Mouse (Mus musculus) forebrain, embryonic 15.5 days (tissue): ENCODE measurements around the gene Galnt10. TPM values are rescaled to one million over a fixed set of nuclear protein-coding genes. Genes with fewer than 3 reads are reported as not detected.

ENCODE experiments used
- ATAC-seq: fragments of 200-750 bp; cut with Nextera tagmentation; replicated peaks from 2 replicates; pipeline ENCODE4 v1.8.0; 2017; ENCODE audit warnings: mild to moderate bottlenecking, moderate TSS enrichment, moderate library complexity
- H3K27ac ChIP-seq: fragments of 300-500 bp; sonication (generic); replicated peaks from 2 replicates; pipeline ENCODE4 v1.5.1; 2015; ENCODE audit warnings: mild to moderate bottlenecking, inconsistent platforms
- H3K27me3 ChIP-seq: fragments of 300-500 bp; sonication (generic); 2 replicates; pipeline ENCODE4 v1.6.1; 2015; ENCODE audit warnings: inconsistent platforms
- H3K36me3 ChIP-seq: fragments of 300-500 bp; sonication (generic); 2 replicates; pipeline ENCODE4 v1.6.1; 2015; ENCODE audit warnings: mild to moderate bottlenecking, inconsistent platforms
- H3K4me1 ChIP-seq: fragments of 300-500 bp; sonication (generic); 2 replicates; pipeline ENCODE4 v1.6.1; 2015; ENCODE audit warnings: inconsistent platforms
- H3K4me2 ChIP-seq: fragments of 300-500 bp; sonication (generic); replicated peaks from 2 replicates; pipeline ENCODE4 v1.6.1; 2015; ENCODE audit warnings: mild to moderate bottlenecking, inconsistent platforms
- H3K4me3 ChIP-seq: fragments of 300-500 bp; sonication (generic); 2 replicates; pipeline ENCODE4 v1.5.1; 2015; ENCODE audit warnings: mild to moderate bottlenecking, inconsistent platforms
- H3K9ac ChIP-seq: fragments of 300-500 bp; sonication (generic); replicated peaks from 2 replicates; pipeline ENCODE4 v1.6.1; 2015; ENCODE audit warnings: mild to moderate bottlenecking, inconsistent platforms
- H3K9me3 ChIP-seq: fragments of 300-500 bp; sonication (generic); 2 replicates; pipeline ENCODE4 v1.6.1; 2016; ENCODE audit warnings: inconsistent platforms
- WGBS: fragments of 180-500 bp; shearing (Covaris S2); methylation state at CpG from one replicate; pipeline ENCODE4 v1.1.7; 2015; ENCODE audit warnings: mixed read lengths; 5-methylcytosine and 5-hydroxymethylcytosine counted together
- polyA plus RNA-seq: library from polyadenylated mRNA; unstranded; fragments of >200 nt; fragmentation: Nextera tagmentation; extraction: Ambion mirVana; gene quantifications from 2 replicates; pipeline ENCODE4 v1.2.1, GENCODE M21; 2015

Gene Galnt10
- polyA plus RNA-seq, 1 experiment from 2014 or later = 15.3 TPM

DNA sequence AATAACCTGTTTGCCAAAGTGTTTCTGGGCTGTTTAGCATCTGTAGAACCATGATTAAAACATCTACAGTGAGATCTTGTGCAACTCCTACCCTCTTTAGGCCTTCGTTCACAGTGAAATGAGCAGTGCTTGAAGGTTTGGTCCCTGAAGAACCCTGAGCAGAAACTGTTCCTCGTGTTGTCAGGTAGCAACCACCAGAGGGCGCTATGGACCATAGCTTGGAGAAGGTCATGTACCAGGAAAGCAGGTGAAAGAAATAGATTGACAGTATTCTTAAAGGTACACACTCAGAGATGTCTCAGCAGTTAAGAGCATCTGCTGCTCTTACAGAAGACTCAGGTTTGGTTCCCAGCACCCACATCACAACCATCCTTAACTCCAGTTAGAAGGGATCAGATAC is 142.7 kb downstream of the Galnt10 start:
- no peak overlapping the region for H3K27ac ChIP-seq
- H3K9ac ChIP-seq = no peak overlapping the region
- ATAC-seq = no peak
- H3K4me1 ChIP-seq = peaks cover 15% of the 10 kb centered on the region
- H3K27me3 ChIP-seq = no peaks in the 10 kb centered on the region
- H3K4me3 ChIP-seq = no peak overlapping the region
- H3K9me3 ChIP-seq = no peaks in the 10 kb centered on the region
- WGBS = 47% methylated on average over 3 of the region's 3 CpGs
- no peaks in the 10 kb centered on the region for H3K36me3 ChIP-seq
- no peak overlapping the region for H3K4me2 ChIP-seq

DNA sequence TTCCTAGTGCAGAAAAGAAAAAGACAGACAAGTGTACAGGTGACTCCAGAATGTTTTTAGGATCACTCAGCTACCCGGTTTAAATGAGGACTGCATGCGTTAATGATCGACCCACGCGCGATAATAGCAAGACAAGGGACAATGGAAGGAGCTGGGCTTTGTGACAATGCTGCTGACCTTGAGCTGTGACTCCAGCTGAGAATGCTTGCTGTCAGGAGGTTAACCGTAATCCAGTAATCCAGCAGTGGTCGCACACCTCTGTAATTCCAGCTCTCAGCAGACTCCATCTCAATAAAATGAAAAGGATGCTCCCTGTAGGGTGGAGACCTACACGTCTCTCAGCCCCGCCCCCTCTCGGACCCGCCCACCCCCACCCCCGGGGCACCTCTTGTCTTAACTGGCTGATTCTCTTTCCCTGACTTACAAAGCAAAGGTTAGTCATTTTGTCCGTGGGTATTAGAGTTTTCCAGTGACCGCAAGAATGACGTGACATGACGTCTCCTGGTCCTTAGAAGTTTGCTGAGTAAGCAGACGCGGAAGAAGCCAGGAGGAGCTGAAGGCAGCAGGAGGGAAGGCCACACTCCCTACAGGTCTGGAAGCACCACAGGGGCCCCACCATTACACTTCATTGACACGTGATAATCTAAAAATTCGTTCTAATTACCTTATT is 145.8 kb downstream of the Galnt10 start:
- Histone ChIP-seq H3K36me3 (no peaks in the 10 kb centered on the region), H3K4me2 (no peak overlapping the region), H3K4me1 (peaks cover 15% of the 10 kb centered on the region), H3K27me3 (no peaks in the 10 kb centered on the region), H3K9ac (no peak overlapping the region), H3K9me3 (no peaks in the 10 kb centered on the region), H3K4me3 (no peak overlapping the region), H3K27ac (no peak overlapping the region)
- ATAC-seq = no peak
- WGBS = 30% methylated on average over 21 of the region's 21 CpGs

DNA sequence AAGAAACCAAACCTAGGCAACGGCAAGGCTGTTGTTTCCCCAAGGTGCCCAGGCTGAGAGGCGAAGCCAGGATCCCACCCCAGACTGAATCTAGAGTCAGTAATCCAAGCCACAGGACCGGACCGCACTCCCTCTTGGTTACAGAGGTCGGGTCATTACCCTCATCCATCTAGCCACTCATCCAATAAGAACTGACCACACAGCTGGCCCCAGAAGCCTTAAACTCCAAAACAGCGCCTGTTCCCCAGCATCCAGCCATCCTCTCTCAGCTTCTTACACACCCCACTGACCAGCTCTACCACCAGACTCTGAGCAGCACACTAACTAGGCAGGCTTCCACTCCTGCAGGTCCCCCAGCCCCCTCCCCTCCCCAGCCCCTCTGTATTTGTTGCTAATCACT is 149.8 kb downstream of the Galnt10 start:
- Histone ChIP-seq H3K36me3 (no peaks in the 10 kb centered on the region), H3K4me3 (no peak overlapping the region), H3K9ac (no peak overlapping the region), H3K4me2 (no peak overlapping the region), H3K27ac (no peak overlapping the region), H3K27me3 (no peaks in the 10 kb centered on the region), H3K4me1 (peaks cover under 1% of the 10 kb centered on the region; the same call in 1 of the 2 replicates), H3K9me3 (no peaks in the 10 kb centered on the region)
- ATAC-seq = no peak
- whole genome bisulfite sequencing = 64% methylated on average over 6 of the region's 6 CpGs

DNA sequence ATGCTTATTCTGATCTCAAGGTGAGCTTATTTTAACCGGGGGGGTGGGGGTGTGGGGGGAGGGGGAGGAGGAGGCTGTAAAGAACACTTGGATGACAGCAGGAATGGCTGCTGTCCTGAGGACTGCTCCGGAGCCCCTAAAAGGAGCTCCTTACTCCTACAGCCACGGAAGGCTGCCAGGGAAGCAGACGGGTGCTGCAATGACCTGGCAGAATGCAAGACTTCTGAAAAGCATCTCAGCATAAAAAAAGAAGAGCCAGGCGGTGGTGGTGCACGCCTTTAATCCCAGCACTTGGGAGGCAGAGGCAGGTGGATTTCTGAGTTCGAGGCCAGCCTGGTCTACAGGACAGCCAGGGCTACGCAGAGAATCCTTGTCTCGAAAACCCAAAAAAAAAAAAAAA is 152.6 kb downstream of the Galnt10 start:
- Histone ChIP-seq H3K27ac (no peak overlapping the region), H3K4me2 (no peak overlapping the region), H3K4me3 (no peak overlapping the region), H3K36me3 (no peaks in the 10 kb centered on the region), H3K27me3 (no peaks in the 10 kb centered on the region), H3K4me1 (peaks cover 16% of the 10 kb centered on the region), H3K9me3 (no peaks in the 10 kb centered on the region), H3K9ac (no peak overlapping the region)
- ATAC-seq = no peak
- 82% methylated on average over 8 of the region's 9 CpGs for WGBS

DNA sequence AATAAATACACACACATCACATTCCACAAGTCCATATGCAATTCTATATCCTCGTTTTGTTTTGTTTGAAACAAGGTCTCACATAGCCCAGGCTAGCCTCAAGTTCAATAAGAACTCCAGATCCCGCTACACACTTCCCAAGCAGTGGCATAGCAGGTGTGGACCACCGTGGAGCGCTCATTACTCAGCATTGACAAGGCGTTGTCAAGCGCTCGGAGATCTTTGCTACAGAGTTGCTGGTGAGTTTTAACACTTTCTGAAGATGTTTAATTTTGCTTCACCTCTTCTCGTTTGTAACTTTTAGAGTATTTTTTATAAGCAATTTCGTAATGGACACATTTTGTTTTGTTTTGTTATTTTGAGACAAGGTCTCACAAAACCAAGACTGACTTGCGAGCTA is 154.2 kb downstream of the Galnt10 start:
- WGBS = 88% methylated on average over 10 of the region's 10 CpGs
- H3K9ac ChIP-seq = no peak overlapping the region
- no peaks in the 10 kb centered on the region for H3K27me3 ChIP-seq
- peaks cover 29% of the 10 kb centered on the region for H3K4me1 ChIP-seq
- H3K9me3 ChIP-seq = no peaks in the 10 kb centered on the region
- no peak for ATAC-seq
- no peaks in the 10 kb centered on the region for H3K36me3 ChIP-seq
- no peak overlapping the region for H3K27ac ChIP-seq
- H3K4me3 ChIP-seq = no peak overlapping the region
- no peak overlapping the region for H3K4me2 ChIP-seq

DNA sequence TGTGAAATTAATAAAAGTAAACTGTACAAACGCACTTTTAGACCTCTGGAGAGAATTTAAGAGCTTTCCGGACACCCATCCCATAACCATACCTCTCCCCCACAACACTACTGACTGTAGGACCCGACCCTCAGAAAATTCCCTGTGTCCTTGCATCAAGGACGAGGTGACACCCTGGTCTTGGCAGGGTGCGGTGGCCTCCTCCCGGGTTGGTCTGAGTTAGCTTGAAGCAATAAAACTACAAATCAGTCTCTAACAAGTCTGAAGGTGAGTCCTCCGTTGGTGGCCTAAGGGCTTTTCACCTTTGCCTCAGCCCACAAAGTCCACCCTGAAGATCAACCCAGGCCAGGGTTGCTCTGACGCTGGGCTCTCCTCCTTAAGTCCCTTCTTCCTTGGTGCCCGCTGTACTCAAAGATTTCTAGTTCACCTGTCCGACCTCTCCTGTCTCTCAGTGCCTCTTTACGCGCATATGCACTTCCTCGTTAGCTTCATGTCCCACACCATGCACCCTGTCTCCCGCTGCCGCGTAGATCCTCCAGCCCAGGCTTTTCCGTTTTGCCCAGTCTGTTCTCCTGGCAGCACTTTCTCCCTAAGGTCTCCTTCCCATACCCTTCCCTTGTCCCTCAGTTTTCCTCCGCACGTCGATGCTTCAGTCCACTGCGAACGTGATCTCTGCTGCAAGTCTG is 155.2 kb downstream of the Galnt10 start:
- Histone ChIP-seq H3K4me1 (peaks cover 29% of the 10 kb centered on the region), H3K27me3 (no peaks in the 10 kb centered on the region), H3K4me2 (peak overlapping the region; percentile 86), H3K9me3 (no peaks in the 10 kb centered on the region), H3K36me3 (no peaks in the 10 kb centered on the region), H3K4me3 (peak overlapping the region; percentile 91), H3K27ac (peak overlapping the region; percentile 46; the same call in 1 of the 2 replicates), H3K9ac (peak overlapping the region; percentile 80)
- ATAC-seq = no peak
- 16% methylated on average over 22 of the region's 22 CpGs for WGBS

DNA sequence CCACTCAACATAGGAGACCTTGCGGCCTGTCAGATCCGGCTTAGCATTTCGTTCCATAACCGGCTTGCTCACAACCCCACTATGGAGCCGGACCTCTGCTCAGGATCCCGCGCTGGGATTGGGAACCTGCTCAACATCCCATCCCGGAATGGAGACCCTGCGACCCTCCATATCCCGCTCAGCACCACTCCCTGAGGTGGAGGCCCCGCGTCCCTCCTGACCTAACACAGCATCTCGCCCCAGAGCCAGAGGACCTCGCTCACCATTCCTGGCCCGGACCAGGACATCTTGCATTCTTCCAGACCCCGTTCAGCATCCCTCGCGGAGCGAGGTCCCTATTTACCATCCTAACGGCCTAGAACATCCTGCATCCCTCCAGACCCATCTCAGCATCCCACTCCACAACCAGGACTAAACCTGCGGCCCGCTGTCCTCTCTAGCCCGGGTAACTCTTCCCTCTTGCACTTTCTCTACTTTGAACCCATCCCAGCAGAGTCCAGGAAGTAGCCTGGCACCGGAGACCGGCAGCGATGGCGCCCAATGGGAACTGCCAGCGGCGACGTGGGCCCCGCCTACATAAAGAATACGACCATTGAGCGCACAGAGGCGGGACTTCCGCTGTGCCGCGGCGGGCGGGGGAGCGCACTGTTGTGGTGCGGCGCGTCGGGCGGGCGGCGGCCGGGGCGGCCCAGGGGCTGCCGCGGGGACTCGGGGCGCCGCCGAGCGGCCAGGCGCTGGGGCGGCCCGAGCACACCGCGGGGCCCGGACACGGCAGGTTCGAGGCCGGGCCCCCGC is 155.9 kb downstream of the Galnt10 start, which contains the start of gene Sap30l:
Gene Sap30l (plus strand): TSS at position 667 of the 795 bp plus-strand sequence.
- Histone ChIP-seq H3K4me3 (peak within 1 kb of the TSS; percentile 91), H3K4me1 (peaks cover 29% of the 10 kb centered on the region), H3K4me2 (peak within 1 kb of the TSS; percentile 86), H3K36me3 (no peaks in the 10 kb centered on the region), H3K27ac (peak within 1 kb of the TSS; percentile 51), H3K9me3 (no peaks in the 10 kb centered on the region), H3K9ac (peak within 1 kb of the TSS; percentile 80), H3K27me3 (no peaks in the 10 kb centered on the region)
- under 1% methylated on average over 66 of the region's 66 CpGs for WGBS
- ATAC-seq = peak; percentile 98

DNA sequence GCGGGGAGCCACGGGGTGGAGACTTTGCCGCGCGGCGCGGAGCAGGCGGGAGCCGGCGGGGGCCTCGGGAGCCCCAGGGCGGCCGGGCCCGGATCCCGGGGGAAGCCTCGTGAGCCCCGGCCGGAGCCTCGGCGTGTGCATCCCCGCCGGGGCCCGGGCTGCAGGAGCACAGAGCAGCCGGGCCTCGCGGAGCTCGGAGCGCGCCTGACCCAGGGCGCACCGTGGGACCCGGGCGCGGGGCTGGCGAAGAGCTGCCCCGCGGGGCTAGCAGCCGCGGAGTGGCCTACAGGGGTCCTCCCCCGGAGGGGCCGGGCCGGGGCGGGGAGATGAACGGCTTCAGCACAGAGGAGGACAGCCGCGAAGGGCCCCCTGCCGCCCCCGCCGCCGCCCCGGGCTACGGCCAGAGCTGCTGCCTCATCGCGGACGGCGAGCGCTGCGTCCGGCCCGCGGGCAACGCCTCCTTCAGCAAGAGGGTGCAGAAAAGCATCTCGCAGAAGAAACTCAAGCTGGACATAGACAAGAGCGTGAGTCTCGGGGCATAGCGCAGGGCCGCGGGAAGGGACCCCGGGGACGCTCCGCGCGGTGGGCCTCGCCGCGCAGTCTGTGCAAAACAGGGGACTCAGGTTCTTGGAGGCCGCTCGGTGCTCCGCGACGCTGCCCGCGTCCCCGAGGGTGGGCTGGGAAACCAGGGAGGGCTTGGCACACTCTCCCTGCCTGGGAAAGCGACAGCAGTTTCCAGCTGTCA is 156.7 kb downstream of the Galnt10 start:
- Histone ChIP-seq H3K4me1 (peaks cover 29% of the 10 kb centered on the region), H3K4me2 (peak overlapping the region; percentile 86), H3K9me3 (no peaks in the 10 kb centered on the region), H3K27ac (peak overlapping the region; percentile 51), H3K27me3 (no peaks in the 10 kb centered on the region), H3K4me3 (peak overlapping the region; percentile 91), H3K9ac (peak overlapping the region; percentile 80), H3K36me3 (no peaks in the 10 kb centered on the region)
- ATAC-seq = peak; percentile 73
- WGBS = under 1% methylated on average over 75 of the region's 85 CpGs

DNA sequence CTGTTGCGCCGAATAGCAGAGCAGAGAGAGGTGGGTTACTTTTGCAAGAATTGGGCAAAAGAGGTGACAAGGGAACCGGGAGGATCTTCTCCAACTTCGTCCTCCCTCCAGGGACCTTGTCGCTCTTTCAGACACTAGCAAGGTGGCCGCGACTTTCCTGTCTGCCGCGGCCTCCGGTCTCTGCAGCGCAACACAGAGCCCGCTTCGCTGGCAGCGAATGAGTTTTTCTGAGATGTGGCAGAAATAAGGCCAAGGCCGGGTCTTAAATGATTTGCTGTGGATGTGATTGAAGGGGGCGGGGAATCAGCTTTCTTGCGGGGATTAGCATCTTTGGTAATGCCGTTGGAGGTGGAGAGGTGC is 157.2 kb downstream of the Galnt10 start:
- H3K36me3 ChIP-seq = no peaks in the 10 kb centered on the region
- under 1% methylated on average over 18 of the region's 18 CpGs for WGBS
- peaks cover 29% of the 10 kb centered on the region for H3K4me1 ChIP-seq
- peak overlapping the region; percentile 80 for H3K9ac ChIP-seq
- no peaks in the 10 kb centered on the region for H3K27me3 ChIP-seq
- H3K9me3 ChIP-seq = no peaks in the 10 kb centered on the region
- no peak overlapping the region; the same call in 1 of the 2 replicates for H3K27ac ChIP-seq
- peak overlapping the region; percentile 91 for H3K4me3 ChIP-seq
- ATAC-seq = no peak
- H3K4me2 ChIP-seq = peak overlapping the region; percentile 86

DNA sequence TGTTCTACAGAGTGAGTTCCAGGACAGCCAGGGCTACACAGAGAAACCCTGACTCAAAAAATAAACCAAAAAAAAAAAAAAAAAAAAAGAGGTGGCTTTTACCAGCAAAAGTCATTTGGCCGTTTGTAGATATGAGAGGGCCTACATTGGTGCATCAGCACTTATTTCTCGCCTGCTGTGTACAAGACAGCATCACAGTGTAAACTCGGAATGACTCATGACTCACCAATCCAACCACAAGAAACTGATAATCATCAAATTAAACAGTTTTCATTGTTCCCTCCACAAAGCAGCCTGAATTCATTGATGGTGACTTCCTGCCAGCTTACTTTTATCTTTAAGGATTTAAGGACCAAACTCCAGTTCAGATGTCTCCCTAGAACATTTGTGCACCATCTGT is 159.8 kb downstream of the Galnt10 start:
- H3K9me3 ChIP-seq = no peaks in the 10 kb centered on the region
- peaks cover 29% of the 10 kb centered on the region for H3K4me1 ChIP-seq
- no peak overlapping the region for H3K4me3 ChIP-seq
- no peaks in the 10 kb centered on the region for H3K27me3 ChIP-seq
- no peak overlapping the region for H3K4me2 ChIP-seq
- no peak for ATAC-seq
- H3K36me3 ChIP-seq = peaks cover 17% of the 10 kb centered on the region
- H3K27ac ChIP-seq = no peak overlapping the region
- whole genome bisulfite sequencing = 79% methylated on average over 3 of the region's 3 CpGs
- H3K9ac ChIP-seq = no peak overlapping the region

DNA sequence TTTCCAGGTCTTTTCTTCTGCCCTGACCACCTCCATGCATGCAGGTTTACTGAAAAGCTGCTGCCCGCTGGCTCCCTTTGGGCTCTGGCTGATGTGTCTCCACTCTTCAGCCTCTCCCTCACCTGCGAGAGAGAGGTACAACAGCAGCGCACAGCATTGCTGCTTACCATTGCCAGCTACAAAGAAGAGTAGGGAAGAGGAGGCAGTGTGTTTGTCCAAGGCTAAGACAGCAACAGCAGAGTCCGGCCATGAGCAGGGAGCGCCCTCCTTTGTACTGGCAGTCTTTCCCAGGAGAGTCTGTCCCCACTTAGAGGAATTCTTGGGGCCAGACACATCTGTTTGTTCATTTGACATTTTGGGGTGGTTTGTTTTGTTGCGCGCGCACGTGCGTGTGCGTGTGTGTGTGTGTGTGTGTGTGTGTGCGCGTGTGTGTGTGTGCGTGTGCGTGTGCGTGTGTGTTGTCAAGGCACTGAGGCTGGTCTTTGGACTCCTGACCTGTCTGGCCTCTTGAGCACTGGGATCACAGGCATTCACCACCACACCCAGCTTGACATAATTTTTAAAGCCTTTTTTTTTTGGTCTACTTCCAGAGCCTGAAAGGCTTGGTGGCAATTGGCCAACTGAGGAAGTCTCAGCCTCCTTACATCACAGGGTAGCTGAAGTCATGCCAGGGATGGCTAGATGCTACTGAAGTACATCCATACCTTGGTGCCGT is 163.9 kb downstream of the Galnt10 start:
- H3K4me1 ChIP-seq = no peaks in the 10 kb centered on the region
- no peak overlapping the region for H3K4me3 ChIP-seq
- peaks cover 36% of the 10 kb centered on the region for H3K36me3 ChIP-seq
- no peak overlapping the region for H3K9ac ChIP-seq
- H3K27me3 ChIP-seq = no peaks in the 10 kb centered on the region
- no peaks in the 10 kb centered on the region for H3K9me3 ChIP-seq
- 90% methylated on average over 17 of the region's 17 CpGs for WGBS
- H3K4me2 ChIP-seq = no peak overlapping the region
- ATAC-seq = no peak
- no peak overlapping the region for H3K27ac ChIP-seq
